Mouse (Mus musculus) left cerebral cortex, postnatal 4 days (tissue): ENCODE data around the gene Slain1. TPM values are rescaled to one million over a fixed set of nuclear protein-coding genes. Genes with fewer than 3 reads are reported as not detected.

Experiments
- DNase-seq: peaks from one replicate; pipeline ENCODE4 v3.0.0-alpha.2; 2022
- intact Hi-C: fragments of 180-260 bp; cut with DNase I; formaldehyde crosslinking; loops from one replicate; pipeline ENCODE4 v1.15.1; 2025
- total RNA-seq, 2 experiments: library from RNA; stranded (reverse); gene quantifications; 2 replicates each; pipeline ENCODE4 v1.2.3; 2021

Slain1 gene
- total RNA-seq, 2 experiments from 2014 or later = 82.2 to 93.0 TPM

DNA sequence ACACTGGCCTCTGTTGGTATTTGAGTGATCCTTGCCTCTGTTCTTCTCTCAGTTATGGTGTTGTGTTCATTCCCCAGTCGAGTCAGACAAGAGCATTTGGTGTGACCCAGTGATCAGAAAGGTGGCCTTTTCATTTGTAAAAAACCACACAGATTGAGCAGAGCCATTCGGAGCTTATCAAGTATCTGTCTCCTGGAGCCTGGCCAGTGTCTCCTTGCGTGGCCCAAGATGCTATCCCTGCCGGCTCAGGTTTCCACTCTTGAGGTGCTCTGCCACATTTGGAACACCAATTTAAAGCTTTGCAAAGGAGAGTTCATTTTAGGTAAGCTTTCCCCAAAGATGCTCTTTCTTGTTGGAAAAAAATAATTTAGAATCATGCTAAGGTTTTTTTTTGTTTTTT is 14.4 kb downstream of the Slain1 start:
- intact Hi-C loops = no loop called here
- no peak for DNase-seq

DNA sequence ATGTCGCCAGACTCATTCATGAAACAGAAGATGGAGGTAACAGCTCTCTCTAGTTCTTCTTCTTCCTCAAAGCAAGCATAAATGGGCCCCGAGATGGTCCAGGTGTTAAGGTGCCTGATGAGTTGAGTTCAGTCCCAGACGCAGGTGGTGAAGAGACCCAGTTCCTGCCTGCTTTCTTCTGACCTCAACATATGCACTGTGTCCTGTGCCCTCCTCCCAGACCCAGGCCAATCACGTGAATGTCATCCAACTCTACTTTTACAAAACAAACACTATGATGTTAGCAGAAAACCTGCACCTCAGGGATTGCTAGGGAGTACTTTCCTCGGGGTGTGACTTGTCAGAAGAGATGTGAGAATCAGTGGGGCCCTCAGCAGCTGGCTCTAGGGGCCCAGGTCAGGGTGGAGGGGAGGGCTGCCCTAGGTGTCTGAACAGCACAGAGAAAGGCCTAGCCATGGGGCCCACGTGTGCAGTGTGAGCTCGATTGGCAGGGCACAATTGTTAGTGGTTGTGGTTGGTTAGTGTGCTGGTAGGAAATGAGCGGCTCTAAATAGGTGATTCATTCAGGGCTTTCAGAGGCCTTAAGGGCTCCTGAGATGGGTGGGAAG is 16.4 kb downstream of the Slain1 start:
- intact Hi-C loops = no loop called here

DNA sequence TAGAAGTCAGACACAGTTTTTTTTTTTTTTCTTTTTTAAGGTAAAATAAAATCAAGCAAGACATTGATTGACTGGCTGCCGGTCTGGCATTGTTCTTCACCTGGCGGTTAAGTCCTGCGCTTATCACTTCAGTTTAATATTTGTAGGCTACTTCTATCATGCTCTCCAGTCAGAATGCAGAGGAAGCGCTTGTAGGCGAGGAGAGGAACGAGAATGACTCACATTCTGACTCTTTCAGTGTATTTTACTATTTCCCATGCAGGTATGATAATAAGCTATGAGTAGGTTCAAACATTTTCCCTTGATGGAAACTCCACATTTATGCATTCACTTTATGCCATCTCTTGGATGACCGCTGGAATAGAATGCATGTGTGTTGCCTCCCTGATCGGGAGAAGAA is 17.0 kb downstream of the Slain1 start:
- DNase-seq = no peak
- intact Hi-C loops = no loop called here

More for the DNA sequence above, 16.4 kb downstream of the Slain1 start:
- DNase-seq = no peak

DNA sequence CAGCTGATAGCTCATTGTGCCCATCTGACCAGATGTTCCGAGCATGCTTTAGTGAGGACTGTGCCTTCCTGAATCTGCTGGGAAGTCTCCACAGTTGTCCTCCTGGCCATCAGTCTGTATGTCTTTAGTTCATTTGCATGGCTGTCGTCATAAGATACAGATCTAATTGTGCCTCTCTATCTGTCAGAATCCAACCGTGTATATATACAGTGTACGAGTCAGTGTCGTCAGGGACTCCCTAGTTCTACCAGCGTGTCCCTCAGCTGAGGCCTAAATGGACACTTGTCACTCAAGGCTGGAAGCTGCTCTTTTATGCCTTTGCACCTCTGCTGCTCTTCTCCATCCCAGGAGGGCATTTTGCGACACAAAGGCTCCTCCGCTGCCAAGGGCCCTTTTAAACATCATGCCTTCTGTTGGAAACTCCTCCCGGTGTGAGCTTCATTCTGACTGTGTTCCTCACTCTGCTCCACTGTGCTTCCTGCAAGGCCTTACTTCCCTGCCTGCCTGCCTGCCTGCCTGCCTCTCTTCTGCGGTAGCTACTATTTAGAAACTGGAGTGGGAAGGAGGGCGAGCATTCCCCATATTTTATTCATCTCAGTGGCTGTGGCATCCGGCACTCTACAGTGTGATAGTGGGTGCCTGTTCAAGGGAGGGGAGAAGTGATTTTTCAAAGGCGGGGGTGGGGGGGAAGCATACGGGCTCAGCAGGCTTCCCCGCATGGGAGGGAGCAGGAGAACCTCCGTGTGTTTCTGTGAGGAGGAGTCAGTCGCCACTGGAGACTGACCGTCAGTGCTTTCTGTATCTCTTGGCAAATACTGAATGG is 29.6 kb downstream of the Slain1 start:
- intact Hi-C loops = no loop called here
- no peak for DNase-seq

DNA sequence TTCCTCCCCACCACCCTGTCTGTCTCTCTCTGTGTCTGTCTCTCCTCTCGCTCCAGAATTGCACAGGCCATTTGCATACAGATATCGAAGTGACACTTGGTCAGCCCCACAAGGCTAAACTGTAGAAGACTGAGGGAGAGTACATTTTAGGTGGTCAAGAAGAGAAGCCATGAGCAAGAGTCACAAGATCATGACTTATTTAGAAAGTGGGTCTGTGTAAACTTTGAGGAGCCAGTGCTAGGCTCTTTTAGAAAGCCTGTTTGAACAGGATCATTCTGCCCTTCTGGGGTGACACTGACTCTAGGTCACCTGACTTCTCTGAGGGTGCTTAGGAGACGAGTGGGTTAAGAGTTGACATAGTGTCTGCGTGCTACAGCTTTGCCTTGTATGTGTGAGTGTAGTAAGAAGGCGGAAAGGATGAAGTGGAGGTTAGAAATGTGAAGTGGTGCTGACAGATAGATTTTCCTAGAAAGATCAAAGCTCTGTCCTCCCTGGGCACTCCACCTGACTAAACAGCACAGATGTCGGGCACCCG is 30.3 kb downstream of the Slain1 start:
- intact Hi-C loops = no loop called here
- no peak for DNase-seq

DNA sequence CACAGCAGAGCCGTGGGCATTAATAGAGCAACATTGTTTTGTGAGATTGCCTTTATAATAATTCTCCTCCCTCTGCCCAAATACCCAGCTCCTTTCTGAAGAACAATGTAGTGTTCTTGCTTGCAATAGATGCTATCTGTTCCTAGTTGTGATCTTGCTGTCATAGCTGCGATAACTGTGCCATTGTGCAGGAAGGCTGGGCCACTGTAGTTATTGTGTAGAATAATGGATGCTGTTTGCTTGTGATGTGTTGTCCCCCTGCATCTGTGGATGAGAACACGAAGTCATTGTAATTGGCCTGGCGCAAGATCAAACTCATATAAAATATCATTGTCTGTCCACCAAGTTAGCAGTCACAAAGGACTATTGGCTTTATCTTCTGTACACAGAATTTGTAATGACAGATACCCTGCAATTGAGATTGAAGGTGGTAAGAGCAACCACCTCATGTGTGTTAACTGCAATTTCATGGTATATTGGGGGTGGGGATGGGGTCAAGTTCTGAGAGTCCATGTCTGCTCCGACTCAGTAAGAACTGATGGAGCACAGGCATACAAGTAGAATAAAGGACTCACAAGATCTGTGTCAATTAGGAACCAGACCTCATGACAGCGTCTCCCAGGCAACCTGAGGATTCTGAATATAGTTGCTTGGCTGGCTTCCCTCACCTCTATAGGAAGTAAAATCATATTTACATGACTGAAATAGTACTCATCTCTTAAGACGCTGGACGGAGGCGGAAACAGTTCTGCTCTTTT is 32.8 kb downstream of the Slain1 start:
- DNase-seq = no peak
- intact Hi-C loops = no loop called here

DNA sequence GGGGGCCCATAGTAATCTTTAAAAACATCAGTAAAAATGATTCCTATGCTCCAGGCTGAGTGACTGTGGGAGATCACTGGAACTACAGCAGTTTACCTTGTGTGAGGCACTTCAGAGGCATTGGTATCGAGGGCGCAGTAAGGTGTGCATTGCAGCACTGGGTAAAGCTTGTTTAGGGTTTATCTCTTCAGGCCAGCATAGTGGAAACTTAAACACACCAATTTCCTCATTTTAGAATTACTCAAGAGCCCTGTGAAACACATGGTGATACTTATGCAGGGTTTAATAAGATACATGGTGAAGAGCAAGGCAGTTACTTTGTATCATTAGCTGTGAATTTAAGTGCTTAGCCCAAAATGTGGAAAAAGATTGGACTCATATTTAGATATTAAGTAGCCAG is 37.0 kb downstream of the Slain1 start:
- no peak for DNase-seq
- intact Hi-C loops = no loop called here

DNA sequence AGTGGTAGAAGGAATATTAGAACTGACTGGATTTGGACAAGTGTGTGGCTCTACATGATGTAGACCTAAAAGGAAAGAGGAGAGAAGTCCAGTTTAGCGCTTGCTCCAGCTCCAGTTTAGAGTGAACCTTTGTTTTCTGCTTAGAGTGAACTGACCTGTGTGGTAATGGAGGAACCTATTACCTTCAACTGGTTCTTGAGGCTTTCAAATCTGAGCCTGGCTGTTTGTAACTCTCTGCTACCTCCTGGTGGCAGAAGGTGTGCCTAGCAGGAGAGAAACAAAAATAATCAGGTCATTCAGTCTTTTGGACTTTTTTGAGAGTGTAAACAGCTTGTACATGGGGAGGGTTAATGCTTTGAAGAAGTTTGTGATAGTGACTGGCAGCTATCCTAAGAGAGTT is 44.3 kb downstream of the Slain1 start:
- intact Hi-C loops = loop anchor here (2.0 to 5.0 kb wide), 2 partner anchors 42 to 143 kb away; partner anchors contain the start of gene Slain1
- DNase-seq = peak; percentile 44

DNA sequence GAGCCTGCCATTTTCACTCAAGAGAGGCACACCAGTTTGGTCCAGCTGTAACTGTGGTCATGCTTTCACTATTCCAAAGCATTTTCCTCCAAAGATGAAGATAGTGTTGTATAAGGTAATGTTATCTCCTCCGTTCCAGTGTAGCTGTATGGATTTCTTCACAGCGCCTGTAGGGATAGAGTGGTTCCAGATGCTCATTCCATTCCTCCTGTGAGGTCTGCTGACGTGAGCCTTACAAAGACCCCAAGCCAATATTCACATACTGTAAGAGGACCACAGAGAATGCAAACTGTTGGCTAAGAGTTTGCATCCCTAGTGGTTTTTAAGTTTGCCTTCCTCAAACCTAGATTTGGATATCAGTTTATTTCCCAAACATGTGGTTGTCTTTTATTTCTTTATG is 45.6 kb downstream of the Slain1 start:
- intact Hi-C loops = loop anchor here (2.0 kb wide), 1 partner anchor 145 kb away; no protein-coding TSS in a partner anchor

DNA sequence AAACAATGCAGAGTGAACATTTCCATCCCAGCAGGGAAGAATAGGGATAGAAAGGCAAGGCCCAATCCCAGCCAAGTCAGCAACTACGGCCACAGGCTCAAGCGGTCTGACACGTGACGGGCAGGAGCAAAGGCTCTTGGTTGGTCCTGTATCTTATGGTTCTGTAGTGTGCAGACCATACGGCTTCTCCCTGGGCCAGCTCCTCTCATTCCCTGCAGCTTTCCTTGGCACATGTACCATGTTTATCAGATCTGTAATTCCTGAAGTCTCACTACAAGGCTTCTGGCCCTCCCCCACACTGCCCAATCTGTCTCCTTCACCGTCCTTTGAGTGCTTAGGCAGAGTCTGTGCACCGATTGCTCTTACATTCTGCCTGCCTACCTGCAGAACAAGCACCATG is 47.1 kb downstream of the Slain1 start:
- intact Hi-C loops = no loop called here
- no peak for DNase-seq

More for the DNA sequence above, 45.6 kb downstream of the Slain1 start:
- DNase-seq = no peak

DNA sequence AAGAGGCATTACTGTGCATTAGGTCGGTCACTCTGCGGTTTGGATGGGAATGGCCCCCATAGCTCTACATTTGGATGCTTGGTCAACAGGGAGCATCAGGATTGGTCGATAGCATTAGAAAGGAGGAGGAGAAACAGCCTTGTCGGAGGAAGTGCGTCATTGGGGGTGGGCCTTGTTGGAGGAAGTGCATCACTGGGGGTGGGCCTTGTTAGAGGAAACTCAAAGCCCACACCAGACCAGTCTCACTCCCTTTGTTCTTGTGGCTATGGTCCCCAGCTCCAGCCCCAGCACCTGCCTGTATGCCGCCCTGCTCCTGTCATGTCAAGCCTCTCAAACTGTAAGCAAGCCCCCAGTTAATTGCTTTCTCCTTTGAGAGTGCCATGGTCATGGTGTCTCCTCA is 49.3 kb downstream of the Slain1 start:
- DNase-seq = no peak
- intact Hi-C loops = no loop called here

DNA sequence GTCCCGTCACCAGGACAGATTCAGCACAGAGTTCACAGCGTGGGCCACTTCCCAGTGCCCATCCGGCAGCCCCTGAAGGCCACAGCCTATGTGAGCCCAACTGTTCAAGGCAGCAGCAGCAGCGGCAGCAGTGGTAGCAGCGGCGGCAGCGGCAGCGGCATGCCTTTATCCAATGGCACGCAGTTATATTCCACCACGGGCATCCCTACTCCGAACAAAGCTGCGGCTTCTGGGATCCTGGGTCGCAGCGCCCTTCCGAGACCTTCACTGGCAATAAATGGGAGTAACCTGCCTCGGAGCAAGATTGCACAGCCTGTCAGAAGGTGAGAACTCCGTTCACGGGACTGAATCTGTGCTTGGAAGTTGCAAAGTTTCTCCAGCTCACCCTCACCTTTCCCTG is 52.5 kb downstream of the Slain1 start:
- intact Hi-C loops = no loop called here
- no peak for DNase-seq

DNA sequence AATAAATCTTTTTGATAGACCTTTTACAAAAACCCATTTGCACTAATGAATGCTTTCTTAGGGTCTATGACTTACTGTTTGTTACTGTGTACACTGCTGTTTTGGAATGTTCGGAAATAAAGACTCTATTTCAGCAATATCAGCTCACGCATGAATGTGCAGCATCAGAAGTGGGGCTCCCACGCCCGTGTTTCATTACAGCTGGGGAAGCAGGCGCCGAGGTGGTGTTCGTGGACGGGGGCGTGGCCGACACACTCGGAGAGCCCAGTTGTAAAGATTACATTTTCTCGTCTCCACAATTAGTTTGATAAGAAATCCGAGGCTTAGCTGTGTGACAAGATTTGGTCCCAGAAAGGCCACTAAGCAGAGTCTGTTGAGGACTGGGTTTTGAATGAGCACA is 54.7 kb downstream of the Slain1 start:
- intact Hi-C loops = no loop called here
- DNase-seq = no peak

DNA sequence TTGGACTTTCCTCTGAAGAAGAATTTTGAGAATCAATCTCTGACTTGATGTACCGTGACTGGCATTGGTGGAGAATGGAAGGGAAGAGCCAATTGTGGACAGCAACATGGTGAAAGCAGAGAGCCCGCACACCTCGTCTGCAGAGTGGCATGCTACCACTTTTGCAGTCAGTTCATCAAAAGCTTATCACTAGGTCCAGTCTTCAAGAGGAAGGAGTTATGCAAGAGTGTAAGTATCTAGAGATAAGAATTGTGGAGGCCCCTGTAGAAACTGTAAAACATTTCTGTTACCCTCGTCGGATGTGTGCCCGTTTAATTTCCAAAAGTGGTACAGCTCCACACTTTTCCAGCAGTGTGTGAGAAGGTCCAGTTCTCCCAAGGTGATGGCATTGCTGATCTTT is 56.3 kb downstream of the Slain1 start:
- no peak for DNase-seq
- intact Hi-C loops = no loop called here

DNA sequence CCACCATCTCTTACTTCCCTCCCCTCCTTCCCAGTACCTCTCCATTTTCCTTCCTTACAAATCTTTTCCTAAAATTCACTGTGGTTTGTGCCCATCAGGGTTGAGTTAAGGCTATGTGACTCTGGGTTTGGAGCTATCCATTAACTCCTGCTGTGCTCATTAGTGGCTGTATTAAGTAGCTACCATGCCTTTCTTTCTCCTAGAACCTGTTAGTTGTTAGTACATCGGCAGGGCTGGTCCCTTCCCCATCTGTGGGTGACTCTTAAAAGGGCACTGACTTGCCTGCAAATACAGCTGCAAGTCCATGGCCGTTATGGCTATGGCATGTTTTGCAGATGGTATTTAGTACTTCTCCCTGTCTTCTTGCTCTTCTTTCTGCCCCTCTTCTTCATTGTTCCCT is 58.6 kb downstream of the Slain1 start:
- intact Hi-C loops = no loop called here
- no peak for DNase-seq

DNA sequence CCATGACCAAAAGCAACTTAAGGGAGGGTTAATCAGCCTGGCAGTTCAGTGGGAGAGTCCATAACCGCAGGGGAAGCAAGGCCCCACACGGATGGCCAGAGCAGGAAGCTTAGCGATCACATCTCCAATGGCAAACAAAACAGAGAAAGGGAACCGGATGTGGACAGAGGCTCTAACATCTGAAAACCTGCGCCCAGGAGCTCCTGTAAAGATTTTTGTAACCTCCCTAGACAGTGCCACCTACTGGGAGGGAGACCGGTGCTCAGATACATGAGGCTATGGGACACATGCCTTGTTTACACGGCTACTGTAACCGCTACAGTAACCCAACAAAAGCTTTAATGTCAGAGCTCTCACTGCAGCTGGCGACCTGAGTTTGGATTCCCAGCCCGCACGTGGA is 59.2 kb downstream of the Slain1 start:
- no peak for DNase-seq
- intact Hi-C loops = no loop called here

DNA sequence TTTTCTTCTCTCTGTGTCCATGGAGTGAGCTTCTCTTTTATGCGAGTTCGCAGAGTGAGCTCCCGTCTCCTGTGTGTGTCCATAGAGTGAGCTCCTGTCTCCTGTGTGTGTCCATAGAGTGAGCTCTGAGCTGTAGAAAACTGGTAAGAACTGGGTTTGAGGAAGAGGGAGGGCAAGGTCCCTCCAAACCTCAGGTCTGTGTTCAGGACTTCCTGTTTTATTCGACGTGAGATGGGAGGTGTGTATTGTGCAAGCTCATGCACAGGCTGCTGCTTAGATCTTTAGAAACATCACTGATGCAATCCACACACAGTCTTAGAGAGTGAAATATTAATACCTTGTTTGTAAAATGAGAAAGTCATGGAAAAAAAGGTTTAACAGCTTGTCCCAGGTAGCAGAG is 63.0 kb downstream of the Slain1 start:
- DNase-seq = no peak
- intact Hi-C loops = loop anchor here (10.0 kb wide), 2 partner anchors 322 to 762 kb away; no protein-coding TSS in a partner anchor

DNA sequence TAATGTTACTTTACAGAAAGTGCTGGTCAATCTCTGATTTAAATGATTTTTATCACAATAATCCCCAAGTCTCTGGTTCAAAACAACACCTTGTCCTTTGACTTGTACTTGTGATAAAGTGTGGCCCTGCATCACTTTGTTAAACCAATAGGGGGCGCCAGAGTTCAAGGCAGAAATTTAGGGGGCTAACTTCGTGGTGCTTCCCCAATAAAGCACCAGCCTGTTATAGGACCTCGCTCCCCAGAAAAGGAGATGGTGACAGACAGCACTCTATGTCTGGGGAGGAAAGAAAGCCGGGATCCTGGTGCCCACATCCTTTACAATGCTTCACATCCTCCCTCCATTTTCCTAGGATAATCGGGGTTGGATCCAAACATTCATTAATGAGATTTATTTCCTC is 67.5 kb downstream of the Slain1 start:
- no peak for DNase-seq

DNA sequence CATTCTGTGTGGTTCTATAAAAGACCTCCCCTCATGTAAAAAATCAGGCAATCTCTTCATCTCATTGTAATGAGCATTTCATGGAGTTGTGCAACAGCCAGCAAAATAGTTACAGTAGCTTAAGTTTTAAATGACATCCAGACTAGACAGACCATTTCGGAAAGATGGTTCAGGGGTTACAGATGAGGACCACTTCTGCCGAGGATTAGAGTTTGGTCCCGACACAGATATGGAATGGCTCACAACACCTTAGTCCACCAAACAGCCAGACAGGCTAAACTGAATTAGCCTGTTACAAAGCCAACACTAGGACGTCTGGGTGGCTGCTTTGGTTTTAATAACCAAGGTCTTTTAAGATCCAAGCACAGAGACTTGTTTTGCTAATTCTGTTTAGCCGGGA is 68.0 kb downstream of the Slain1 start:
- intact Hi-C loops = loop anchor here (10.0 kb wide), 2 partner anchors 317 to 757 kb away; no protein-coding TSS in a partner anchor
- no peak for DNase-seq

More for the DNA sequence above, 67.5 kb downstream of the Slain1 start:
- intact Hi-C loops = loop anchor here (10.0 kb wide), 2 partner anchors 317 to 757 kb away; no protein-coding TSS in a partner anchor

DNA sequence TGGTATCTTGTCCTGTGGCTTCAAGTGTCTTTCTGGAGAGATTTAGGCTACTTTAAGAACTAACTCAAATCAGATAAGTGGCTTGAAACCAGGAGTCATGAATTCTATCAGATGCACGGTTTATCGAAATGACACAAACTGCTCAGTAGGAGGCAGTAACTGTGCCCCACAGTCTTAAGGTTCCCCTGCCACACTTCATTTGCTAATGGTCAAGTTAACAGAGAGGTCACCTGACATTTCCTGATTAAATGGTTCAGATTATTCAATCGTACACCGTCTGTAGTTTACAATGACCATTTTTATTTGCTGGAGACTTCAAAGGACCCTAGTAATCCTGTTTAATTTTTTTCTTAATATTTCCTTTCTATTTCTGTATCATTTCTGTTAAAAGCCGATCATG is 68.4 kb downstream of the Slain1 start:
- intact Hi-C loops = loop anchor here (10.0 kb wide), 2 partner anchors 316 to 756 kb away; no protein-coding TSS in a partner anchor
- no peak for DNase-seq
